Mouse (Mus musculus) splenic B cell, adult 2 months (primary cell): ENCODE measurements around the gene Rhbdl1.

Experiments
- DNase-seq: peaks from one replicate; pipeline ENCODE4 v3.0.0-alpha.2; 2011; ENCODE audit warnings: low read depth, low spot score
- H3K27me3 ChIP-seq: 2 replicates; pipeline ENCODE4 v1.6.1; 2012; ENCODE audit warnings: mild to moderate bottlenecking, low read length, moderate library complexity, mixed read lengths; ENCODE audit not compliant: control insufficient read depth, poor library complexity, insufficient read depth, severe bottlenecking
- H3K36me3 ChIP-seq: 2 replicates; pipeline ENCODE4 v1.6.1; 2012; ENCODE audit warnings: mild to moderate bottlenecking, low read length, moderate library complexity, mixed read lengths; ENCODE audit not compliant: control insufficient read depth, poor library complexity, insufficient read depth, severe bottlenecking

Gene Rhbdl1

DNA sequence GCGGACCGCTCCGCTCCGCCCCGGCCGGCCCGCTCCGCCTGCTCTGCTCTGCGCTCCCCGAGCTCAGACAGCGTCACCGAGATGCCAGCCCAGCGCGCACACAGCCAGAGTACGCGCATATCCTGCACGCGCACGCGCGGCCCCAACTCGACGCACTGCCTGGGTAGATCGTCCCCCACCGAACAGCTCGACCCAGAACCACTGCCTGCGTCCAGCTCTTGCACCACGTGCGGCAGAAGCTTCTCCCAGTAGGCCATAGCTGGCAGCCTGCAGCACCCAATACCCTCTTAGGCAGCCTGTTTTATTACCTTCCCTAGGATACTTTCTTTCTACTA, at the start of gene Rhbdl1:
Gene Rhbdl1, minus strand, starts transcription at position 220 of the 335 bp plus-strand sequence.
- peak; percentile 41 for DNase-seq

GRCm38 (mm10) chr17:25886806-25887205, 49.7 kb upstream of the Rhbdl1 start:
- no peaks in the 10 kb centered on the region; the same call in none of the 2 replicates for H3K36me3 ChIP-seq
- DNase-seq = no peak
- no peaks in the 10 kb centered on the region for H3K27me3 ChIP-seq

More for the DNA sequence above, at the start of gene Rhbdl1:
- H3K36me3 ChIP-seq = peaks cover 5% of the 10 kb centered on the region; the same call in 1 of the 2 replicates
- no peaks in the 10 kb centered on the region for H3K27me3 ChIP-seq

DNA sequence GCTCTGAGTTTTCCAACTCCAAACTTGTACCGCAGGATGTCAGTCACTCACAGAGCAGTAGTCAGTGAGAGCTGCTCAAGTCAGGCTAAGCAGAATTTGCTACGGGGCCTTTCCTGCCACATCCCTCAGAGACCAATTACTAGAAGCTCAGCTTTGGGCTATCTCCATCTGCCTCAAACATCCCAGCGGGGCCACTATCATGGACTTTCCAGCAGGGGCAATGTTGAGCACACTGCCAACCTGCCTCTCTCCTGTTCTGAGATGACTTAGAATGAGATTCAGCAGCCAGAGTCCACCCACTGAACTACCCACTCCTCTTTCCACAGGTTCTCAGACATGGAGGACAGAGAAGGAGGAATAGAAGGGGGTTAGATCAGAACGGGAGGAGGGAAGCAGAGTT, 48.5 kb upstream of the Rhbdl1 start:
- no peaks in the 10 kb centered on the region for H3K27me3 ChIP-seq
- H3K36me3 ChIP-seq = no peaks in the 10 kb centered on the region; the same call in none of the 2 replicates
- peak; percentile 42 for DNase-seq

- H3K27me3 ChIP-seq = no peaks in the 10 kb centered on the region
- no peaks in the 10 kb centered on the region; the same call in none of the 2 replicates for H3K36me3 ChIP-seq
- DNase-seq = no peak
Observed at GRCm38 (mm10) chr17:25883824-25884223, 46.7 kb upstream of the Rhbdl1 start.

- DNase-seq = no peak
- Histone ChIP-seq H3K36me3 (no peaks in the 10 kb centered on the region; the same call in none of the 2 replicates), H3K27me3 (no peaks in the 10 kb centered on the region)
Observed at GRCm38 (mm10) chr17:25883268-25883667, 46.2 kb upstream of the Rhbdl1 start.

DNA sequence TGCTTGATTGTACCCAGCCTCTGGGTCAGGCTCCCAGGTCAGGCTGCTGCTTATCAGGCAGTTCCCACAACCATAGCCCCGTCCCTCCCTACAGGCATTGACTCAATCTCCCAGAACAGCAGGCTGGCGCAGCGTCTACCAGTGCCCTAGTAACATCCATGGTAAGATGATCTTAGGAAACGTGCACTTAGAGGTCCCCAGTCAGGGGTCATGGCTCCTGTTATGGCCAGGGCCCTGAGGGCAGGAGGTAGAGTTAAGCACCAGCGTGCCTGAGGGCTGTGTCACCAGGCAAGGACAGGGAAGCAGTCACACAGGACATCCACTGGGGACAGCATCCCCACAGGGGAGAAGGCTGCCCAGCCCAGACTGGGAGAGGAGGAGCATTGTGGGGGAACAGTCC, 45.2 kb upstream of the Rhbdl1 start:
- Histone ChIP-seq H3K36me3 (no peaks in the 10 kb centered on the region; the same call in none of the 2 replicates), H3K27me3 (no peaks in the 10 kb centered on the region)
- DNase-seq = no peak

GRCm38 (mm10) chr17:25881691-25882090, 44.6 kb upstream of the Rhbdl1 start:
- no peaks in the 10 kb centered on the region; the same call in none of the 2 replicates for H3K36me3 ChIP-seq
- H3K27me3 ChIP-seq = no peaks in the 10 kb centered on the region
- no peak for DNase-seq

- Histone ChIP-seq H3K27me3 (no peaks in the 10 kb centered on the region), H3K36me3 (no peaks in the 10 kb centered on the region; the same call in none of the 2 replicates)
- no peak for DNase-seq
Observed at GRCm38 (mm10) chr17:25880913-25881641, 44.0 kb upstream of the Rhbdl1 start.

- H3K27me3 ChIP-seq = no peaks in the 10 kb centered on the region
- H3K36me3 ChIP-seq = no peaks in the 10 kb centered on the region; the same call in none of the 2 replicates
- DNase-seq = no peak
Observed at GRCm38 (mm10) chr17:25880196-25880910, 43.3 kb upstream of the Rhbdl1 start, which contains the start of gene Wfikkn1. TSS of gene Wfikkn1 (minus strand) at chr17:25880858.

DNA sequence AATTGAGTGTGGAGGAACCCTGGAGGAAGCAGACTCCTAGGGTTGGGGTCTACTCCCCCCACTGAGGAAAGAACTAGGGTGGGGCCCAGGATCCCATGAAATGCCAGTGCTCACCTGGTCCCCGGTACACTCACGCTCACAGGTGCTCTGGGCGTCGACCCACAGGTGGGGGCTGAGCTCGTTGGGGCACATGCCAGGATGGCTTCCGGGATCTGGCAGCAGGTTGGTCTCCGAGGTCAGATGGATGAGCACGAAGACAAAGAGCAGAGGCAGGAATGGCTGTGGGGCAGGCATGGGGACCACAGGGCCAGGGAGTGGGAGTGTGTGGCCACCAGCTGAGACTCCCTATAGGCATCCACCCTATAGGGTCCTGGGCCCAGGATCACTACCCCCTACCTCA, 42.7 kb upstream of the Rhbdl1 start:
- no peaks in the 10 kb centered on the region; the same call in none of the 2 replicates for H3K36me3 ChIP-seq
- no peaks in the 10 kb centered on the region for H3K27me3 ChIP-seq
- no peak for DNase-seq

DNA sequence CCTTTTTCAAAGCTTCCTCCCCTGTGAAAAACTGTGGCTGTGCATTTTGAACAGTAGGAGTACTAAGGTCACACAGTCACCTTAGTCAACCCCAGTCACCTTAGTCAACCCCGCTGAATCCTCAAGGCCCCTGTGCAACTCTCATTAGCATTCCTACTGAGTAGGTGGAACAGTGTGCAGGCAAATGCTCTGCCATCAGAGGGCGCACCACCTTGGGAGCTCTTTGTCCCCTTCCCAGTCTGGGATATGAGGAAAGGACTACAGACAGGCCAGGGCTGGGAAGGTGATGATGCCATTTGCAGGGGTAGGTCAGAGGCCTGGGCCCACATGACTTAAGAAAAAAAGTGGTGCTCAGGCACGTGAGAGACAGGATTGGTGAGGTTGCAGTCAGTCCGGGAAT, 42.2 kb upstream of the Rhbdl1 start:
- Histone ChIP-seq H3K27me3 (no peaks in the 10 kb centered on the region), H3K36me3 (no peaks in the 10 kb centered on the region; the same call in none of the 2 replicates)
- DNase-seq = no peak

DNA sequence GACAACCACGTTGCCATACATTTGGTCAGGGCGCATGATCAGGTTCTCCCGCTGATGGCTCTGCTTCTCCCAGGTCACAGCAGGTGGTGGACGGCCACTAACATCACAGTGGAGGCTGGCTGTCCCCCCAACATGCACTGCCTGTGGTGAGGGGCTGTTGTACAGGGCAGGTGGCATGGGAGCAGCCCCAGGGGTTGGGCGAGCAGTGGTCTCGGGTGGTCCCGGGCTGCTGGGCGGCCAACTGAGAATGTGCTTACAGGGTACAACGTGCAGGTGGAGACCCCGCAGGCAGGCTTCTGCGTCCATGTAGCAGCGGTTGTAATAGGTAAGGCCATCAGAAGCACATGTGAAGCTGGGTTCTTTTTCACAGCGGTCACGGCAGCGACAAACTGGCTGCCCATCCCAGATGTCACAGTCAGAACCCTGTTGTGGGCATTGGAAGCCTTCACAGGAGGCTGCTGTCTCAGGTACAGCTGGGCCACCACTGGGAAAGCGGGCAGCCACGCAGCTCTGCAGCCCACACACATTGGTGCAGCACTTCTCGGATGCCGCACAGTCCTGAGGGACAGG, 41.6 kb upstream of the Rhbdl1 start:
- Histone ChIP-seq H3K36me3 (no peaks in the 10 kb centered on the region; the same call in none of the 2 replicates), H3K27me3 (no peaks in the 10 kb centered on the region)
- DNase-seq = no peak

DNA sequence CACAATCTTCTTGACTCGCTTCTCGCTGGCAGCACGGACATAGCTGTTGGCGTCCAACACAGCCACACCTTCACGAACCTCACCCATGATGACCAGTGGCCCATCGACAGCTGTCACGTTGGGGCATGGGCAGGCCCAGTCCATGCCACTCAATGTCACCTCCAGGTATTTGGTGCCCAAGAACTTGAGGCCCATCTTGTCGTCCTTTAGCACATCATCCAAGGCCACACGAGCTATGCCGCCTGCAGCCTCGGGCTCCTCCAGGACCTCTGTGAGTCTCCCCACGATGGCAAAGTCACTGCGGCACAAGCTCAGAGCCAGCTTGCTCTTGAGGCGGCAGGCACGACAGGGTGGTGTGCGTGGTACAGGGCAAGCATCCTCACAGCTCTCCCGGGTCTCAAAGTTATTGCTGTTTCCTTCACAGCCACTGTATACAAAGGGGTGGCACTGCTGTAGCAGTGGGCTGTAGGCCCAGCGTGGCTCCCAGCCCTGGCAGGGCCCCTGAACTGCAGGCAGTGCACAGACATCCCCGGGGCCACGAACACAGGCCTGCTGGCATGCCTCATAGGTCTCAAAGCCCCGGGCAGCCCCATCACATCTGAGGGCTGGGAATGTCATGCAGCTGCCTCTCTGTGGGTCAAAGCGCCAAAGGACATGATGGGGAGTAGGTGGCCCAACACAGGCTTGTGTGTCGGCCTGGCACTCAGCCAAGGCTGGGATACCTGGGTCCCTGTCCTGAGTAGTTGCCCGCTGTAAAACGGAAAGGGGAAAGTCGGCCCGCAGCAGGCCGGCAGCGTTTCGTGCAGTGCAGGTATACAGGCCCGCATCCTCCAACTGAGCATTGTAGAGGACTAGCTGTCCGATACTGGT, 40.9 kb upstream of the Rhbdl1 start:
- Histone ChIP-seq H3K36me3 (no peaks in the 10 kb centered on the region; the same call in none of the 2 replicates), H3K27me3 (no peaks in the 10 kb centered on the region)
- DNase-seq = no peak

DNA sequence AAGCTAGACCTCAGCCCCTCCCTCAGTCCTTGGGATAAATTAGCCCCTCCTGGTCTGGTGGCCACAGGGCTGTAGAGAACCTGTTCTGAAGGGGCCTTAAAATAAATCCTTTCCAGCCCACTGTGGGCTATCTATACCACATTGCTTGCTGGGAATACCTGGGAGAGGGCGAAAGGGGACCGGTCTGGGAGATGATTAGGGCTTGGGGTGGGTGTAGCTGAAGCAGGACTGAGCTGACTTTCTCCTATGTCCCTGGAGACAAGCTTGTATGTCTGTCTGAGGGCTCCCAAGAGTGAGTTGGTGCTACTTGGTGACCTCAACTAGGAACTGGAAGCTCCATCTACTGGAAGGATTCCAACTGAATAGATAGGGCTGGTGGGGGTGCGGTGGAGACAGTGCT, 39.9 kb upstream of the Rhbdl1 start:
- no peaks in the 10 kb centered on the region for H3K27me3 ChIP-seq
- DNase-seq = no peak
- H3K36me3 ChIP-seq = no peaks in the 10 kb centered on the region; the same call in none of the 2 replicates
